Mouse (Mus musculus): ENCODE measurements around the gene Slc25a38.
"Not testable (repeated sequence)": the region's sequence is repeated elsewhere in the genome, so short reads cannot be mapped to it uniquely, and the experiment has no call there.

Slc25a38 gene

GRCm38 (mm10) chr9:120099304-120099703 lies 10.9 kb upstream of the Slc25a38 start:
- no peak for DNase-seq (ENCODE audit: low spot score)

- no peak for DNase-seq (ENCODE audit: low spot score)
Measured at GRCm38 (mm10) chr9:120101165-120101564, 9.0 kb upstream of the Slc25a38 start.

- DNase-seq (ENCODE audit: low spot score): not testable (repeated sequence)
Measured at GRCm38 (mm10) chr9:120108953-120109352, 1.2 kb upstream of the Slc25a38 start.

- no peak for DNase-seq (ENCODE audit: low spot score)
Measured at GRCm38 (mm10) chr9:120111156-120111945, 1.2 kb downstream of the Slc25a38 start.

DNA sequence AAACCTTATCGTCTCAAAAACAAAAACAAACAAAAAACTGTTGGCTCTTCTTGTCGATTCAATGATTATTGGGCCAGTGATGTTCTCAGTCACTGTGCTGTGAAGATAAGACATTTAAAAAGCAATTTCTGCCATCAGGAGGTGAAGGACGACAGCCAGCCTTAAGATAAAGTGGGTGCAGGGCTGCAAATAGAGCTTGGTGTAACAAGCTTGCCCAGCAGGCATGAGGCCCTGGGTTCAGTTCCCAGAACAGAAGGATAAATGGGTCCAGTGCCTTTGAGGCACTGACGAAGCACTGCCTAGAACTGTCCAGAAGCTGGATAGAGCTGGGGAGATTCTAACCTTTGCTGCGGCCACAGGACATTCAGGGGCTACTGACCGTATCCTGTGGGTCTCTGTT lies 2.3 kb downstream of the Slc25a38 start:
- DNase-seq (ENCODE audit: low spot score): no peak

- DNase-seq (ENCODE audit: low spot score): no peak
Measured at GRCm38 (mm10) chr9:120113456-120113855, 3.3 kb downstream of the Slc25a38 start.

GRCm38 (mm10) chr9:120114051-120114788 lies 4.0 kb downstream of the Slc25a38 start:
- no peak for DNase-seq (ENCODE audit: low spot score)

GRCm38 (mm10) chr9:120114789-120115151 lies 4.6 kb downstream of the Slc25a38 start:
- no peak for DNase-seq (ENCODE audit: low spot score)

GRCm38 (mm10) chr9:120115580-120115979 lies 5.4 kb downstream of the Slc25a38 start:
- no peak for DNase-seq (ENCODE audit: low spot score)

DNA sequence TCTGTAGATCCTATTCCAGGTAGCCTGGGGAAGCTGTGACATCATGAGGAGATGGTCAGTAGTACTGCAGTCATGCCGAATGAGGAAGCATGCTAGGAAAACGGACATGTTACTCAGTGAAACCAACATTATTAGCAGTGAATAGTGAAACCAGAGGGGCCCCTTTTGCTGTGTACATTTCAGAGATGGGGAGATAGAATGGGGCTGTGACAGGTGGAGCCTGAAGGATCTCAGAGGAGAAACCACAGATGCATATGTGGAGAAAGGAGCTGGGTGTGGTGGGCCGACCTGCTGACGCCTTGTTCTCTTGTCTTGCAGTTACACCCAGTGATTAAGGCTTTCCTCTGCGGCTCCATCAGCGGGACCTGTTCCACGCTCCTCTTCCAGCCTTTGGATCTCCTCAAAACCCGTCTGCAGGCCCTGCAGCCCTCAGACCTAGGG lies 6.0 kb downstream of the Slc25a38 start:
- DNase-seq (ENCODE audit: low spot score): no peak

GRCm38 (mm10) chr9:120118212-120118611 lies 8.0 kb downstream of the Slc25a38 start:
- no peak for DNase-seq (ENCODE audit: low spot score)

DNA sequence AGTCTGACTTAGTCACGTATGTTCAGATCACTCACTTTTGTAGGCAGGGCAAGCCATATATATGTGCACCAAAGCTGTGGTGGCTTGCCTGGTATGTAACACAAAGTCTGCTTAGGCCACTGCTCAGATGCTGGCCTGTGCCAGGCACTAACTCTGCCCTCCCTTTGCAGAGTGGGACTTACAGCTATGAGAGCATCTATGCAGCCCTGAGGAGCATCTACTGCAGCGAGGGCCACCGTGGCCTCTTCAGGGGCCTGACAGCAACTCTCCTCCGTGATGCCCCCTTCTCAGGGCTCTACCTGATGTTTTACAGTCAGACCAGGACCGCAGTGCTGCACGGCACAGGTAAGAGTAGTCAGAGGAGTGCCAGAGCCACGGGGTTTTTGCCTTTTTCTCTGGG lies 10.3 kb downstream of the Slc25a38 start:
- DNase-seq (ENCODE audit: low spot score): no peak

GRCm38 (mm10) chr9:120126868-120127267 lies 16.7 kb downstream of the Slc25a38 start:
- no peak for DNase-seq (ENCODE audit: low spot score)

DNA sequence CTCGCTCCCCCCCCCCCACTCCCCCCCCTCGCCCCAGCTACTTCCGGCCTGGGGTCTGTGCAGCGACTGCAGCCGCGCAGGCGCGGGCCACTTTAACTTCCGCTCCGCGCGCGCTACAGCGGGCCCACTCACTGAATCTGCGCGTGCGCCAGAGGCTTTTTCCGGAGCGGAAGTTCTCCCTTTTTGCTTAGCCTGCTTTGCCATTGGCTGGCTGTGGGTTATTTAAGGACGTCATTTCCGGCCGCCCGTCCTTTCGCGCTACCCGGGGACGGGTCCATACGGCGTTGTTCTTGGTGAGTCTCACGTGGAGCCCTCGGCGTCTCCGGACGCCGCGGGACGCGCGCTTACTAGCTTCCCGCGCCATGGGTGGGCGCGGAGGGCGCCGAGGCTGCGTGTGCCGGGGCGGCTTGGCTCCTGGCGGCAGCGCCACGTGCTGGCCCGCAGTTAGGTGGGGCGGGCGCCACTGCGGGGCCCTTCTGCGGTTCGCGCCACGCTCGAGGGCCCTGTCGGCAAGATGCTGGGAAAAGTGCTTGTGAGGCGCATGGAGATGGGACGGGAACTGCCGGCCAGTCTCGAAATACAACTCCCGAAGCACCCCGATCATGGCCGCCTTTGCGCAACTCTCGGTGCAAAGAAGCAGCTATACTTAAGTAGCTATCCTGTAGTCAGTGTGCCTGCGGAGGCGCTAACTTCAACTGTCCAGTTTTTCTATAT lies 17.5 kb downstream of the Slc25a38 start, which contains the start of gene Rpsa:
Rpsa (plus strand) TSS at position 152 of the 714 bp plus-strand sequence.
- peak; percentile 91 for DNase-seq (ENCODE audit: low spot score)

DNA sequence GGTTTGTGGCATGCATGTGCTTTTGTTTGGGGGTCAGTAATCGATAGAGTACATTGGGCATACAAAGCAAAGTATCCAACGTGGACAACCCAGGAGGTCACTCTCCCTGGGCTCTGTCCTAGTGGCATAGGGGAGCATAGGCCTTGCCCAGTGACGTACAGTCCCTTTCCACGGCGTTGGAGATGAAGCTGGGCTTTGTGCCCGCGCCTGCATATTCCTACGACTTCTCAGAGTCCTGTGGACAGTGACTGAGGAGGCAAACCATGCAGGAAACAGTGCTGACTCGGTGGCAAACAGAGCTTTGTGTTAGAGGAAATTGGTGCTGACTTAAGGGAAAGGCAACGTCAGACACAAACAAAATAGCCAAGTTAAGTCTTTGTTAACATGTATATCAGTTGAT lies 19.1 kb downstream of the Slc25a38 start:
- DNase-seq (ENCODE audit: low spot score): no peak

DNA sequence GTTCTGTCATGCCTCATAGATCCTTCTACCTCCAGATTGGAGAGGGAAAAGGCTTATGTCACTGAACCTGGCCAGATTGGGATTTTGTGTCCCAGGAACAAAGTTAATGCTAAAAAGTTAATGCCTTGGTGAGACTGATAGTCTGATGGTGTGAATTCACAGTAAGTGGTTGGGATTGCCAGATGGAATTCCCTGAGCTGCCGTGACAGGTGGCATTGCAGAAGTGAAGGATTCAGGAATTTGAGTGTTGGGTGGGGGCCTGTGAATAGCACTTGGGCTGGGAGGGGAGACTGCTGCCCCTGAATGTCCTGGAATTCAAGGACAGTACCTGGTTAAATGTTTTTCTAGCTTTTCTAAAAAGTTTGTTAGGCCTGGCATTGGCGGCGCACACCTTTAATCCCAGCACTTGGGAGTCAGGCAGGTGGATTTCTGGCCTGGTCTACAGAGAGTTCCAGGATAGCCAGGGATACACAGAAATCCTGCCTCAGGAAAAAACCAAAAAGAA lies 21.7 kb downstream of the Slc25a38 start:
- DNase-seq (ENCODE audit: low spot score): no peak

- no peak for DNase-seq (ENCODE audit: low spot score)
Measured at GRCm38 (mm10) chr9:120132980-120133754, 23.0 kb downstream of the Slc25a38 start.

DNA sequence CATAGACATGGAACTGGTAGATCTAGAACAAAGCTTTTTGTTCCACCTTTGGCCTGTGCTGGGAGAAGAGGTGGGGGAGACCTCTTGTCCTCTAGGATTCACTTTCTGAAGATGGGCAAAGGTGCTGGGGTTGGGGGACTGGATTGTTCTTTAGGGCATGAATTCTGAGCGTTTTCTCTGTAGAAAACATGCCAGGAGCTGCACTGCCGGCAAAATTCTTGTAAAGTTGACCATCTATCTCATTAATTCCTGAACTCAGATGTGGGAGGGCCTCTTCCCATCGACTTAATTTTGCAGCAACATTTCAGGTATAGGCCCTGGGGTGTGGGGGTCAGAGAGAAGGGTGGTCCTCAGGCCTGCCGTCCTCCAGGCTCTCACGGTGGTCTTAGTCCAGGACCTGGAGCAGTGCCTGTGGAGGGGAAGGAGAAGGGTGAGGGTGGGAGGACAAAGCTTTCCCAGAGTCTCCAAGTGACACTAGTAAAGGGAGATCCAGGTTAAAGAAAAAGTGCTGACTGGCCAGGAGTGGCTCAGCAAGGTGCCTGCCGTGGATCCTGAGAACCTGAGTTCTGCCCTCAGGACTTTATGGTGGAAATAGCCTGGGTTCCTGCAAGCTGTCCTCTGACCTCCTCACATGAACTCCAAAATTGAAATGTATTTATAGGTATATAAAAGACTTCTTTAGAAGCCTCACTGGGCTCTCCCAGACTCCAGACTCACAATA lies 23.7 kb downstream of the Slc25a38 start:
- no peak for DNase-seq (ENCODE audit: low spot score)

DNA sequence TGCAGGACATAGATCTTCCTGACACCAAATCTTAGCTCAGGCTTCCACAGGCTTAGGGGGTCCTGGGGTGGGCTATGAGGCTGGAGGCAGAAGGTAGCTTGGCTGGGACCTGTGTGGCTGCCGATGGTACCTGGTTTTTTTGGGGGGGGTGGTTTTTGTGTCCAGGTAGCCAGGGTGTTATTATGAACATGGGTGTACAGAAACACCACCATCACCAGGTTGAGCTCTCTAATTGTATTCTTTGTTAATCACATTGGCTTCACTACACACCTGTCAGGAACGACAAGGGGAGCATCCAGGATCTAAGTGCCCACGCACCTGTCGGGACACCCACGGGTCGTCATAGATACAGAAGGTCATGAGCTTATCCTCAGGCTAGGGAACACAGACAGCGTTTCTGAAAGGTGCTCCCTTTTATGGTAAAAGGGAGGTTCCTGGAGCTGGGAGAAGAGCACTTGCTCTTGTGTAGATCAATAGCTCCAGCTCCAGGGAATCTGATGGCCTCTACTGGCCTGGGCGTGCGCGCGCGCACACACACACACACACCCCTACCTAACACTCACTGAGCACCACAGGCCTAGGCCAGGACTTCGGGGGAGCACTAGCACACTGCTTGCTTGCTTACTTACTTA lies 24.5 kb downstream of the Slc25a38 start:
- DNase-seq (ENCODE audit: low spot score): no peak

GRCm38 (mm10) chr9:120135454-120135853 lies 25.3 kb downstream of the Slc25a38 start:
- DNase-seq (ENCODE audit: low spot score): no peak
